Mouse (Mus musculus) spleen, adult 2 months (tissue): ENCODE measurements around the gene Pcgf2. TPM values are rescaled to one million over a fixed set of nuclear protein-coding genes. Genes with fewer than 3 reads are reported as not detected.

Experiments used
- DNase-seq, 2 experiments: peaks; one replicate each; pipeline versions ENCODE4 v3.0.0 to v3.0.0-alpha.2; 2012 to 2021; ENCODE audit warnings: low spot score in 2 of 2, low read depth in 1 of 2
- H3K27ac ChIP-seq: fragments of 200-500 bp; 2 replicates; pipeline ENCODE4 v1.5.1; 2012; ENCODE audit warnings: low read length, inconsistent platforms; ENCODE audit not compliant: insufficient read depth
- H3K27me3 ChIP-seq: fragments of 200-500 bp; 2 replicates; pipeline ENCODE4 v1.6.1; 2012; ENCODE audit warnings: mild to moderate bottlenecking, moderate library complexity, low read length, inconsistent platforms; ENCODE audit not compliant: control insufficient read depth, insufficient read depth
- H3K36me3 ChIP-seq: fragments of 200-500 bp; 2 replicates; pipeline ENCODE4 v1.6.1; 2012; ENCODE audit warnings: mild to moderate bottlenecking, low read length, inconsistent platforms; ENCODE audit not compliant: control insufficient read depth, insufficient read depth
- H3K4me1 ChIP-seq: fragments of 200-500 bp; 2 replicates; pipeline ENCODE4 v1.6.1; 2011; ENCODE audit warnings: inconsistent platforms; ENCODE audit not compliant: control insufficient read depth, insufficient read depth, insufficient read length
- H3K4me3 ChIP-seq: fragments of 200-500 bp; 2 replicates; pipeline ENCODE4 v1.5.1; 2011; ENCODE audit warnings: mild to moderate bottlenecking, inconsistent platforms; ENCODE audit not compliant: insufficient read depth, insufficient read length; ENCODE audit errors: extremely low read depth
- CTCF ChIP-seq: fragments of 200-500 bp; IDR thresholded peaks from 2 replicates; pipeline ENCODE4 v1.5.1; 2011; ENCODE audit warnings: mild to moderate bottlenecking, inconsistent platforms; ENCODE audit not compliant: insufficient read depth, insufficient read length, insufficient replicate concordance; ENCODE audit errors: extremely low read depth
- POLR2A ChIP-seq: fragments of 200-500 bp; IDR thresholded peaks from 2 replicates; pipeline ENCODE4 v1.6.1; 2011; ENCODE audit warnings: low read depth, low read length, inconsistent platforms
- WGBS: fragments of 180-500 bp; shearing (Covaris S2); methylation state at CpG from one replicate; pipeline ENCODE4 v1.1.7; 2018; 5-methylcytosine and 5-hydroxymethylcytosine counted together
- polyA plus RNA-seq: library from polyadenylated mRNA; depleted of rRNA; stranded (reverse); fragments of >200 nt; gene quantifications from 2 replicates; pipeline ENCODE4 v1.2.3, GENCODE M21; 2012

Gene Pcgf2
- polyA plus RNA-seq, 1 experiment = 10.0 TPM

DNA sequence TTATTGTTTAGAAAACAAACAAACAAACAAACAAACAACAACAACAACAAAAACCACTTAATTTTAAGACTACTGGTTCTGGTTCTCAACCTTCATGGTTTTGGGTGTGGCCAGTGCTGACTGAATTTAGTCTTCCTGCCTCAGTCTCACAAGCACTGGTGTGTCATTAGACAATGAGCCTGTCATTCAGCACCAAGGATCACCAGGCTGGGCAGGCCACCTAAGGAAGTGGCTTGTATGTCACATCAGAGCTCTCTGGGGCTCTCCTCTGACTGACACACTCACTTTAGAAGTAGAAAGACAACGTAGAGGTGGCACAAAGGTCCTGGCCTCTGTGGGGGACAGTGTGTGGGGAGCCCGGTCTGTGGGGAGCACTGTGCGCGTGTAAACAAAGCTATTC is 18.7 kb upstream of the Pcgf2 start:
- TF ChIP-seq POLR2A (no peak), CTCF (no peak)
- Histone ChIP-seq H3K4me1 (peaks cover 11% of the 10 kb centered on the region; the same call in 1 of the 2 replicates), H3K36me3 (peaks cover 39% of the 10 kb centered on the region), H3K27ac (no peak overlapping the region), H3K4me3 (no peak overlapping the region), H3K27me3 (no peaks in the 10 kb centered on the region)
- no peak for DNase-seq
- 47% methylated on average over 4 of the region's 4 CpGs for WGBS

DNA sequence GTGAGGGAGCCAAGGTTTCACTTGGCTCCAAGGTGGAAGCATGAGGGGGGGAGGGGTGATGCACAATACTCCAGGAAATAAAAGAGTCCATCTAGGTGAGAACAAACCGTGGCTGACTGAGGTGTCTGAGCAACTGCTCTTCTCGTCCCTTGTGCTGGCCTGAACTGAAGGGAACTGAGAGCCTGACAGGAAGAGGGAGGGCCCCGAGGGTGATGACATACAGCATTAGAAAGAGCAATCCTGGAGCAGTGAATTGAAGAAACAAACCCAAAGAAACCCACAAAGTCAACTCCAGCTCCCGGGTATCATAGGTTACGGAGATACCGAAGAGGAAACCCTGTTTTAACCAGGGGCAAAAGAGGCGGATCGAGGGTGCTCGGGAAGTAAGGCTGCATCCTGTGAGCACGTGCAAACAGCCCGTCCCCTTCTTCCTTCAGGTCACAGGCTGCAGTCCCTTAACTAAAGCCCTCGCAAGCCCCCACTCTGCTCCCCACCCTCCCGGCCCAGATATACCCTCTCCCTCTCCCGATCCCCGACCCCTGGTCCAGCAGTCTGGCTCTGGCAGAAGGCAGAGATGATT is 18.1 kb upstream of the Pcgf2 start:
- Histone ChIP-seq H3K27ac (peak overlapping the region; percentile 56), H3K4me1 (peaks cover 11% of the 10 kb centered on the region; the same call in 1 of the 2 replicates), H3K4me3 (no peak overlapping the region), H3K27me3 (no peaks in the 10 kb centered on the region), H3K36me3 (peaks cover 40% of the 10 kb centered on the region)
- no peak for TF ChIP-seq CTCF
- TF ChIP-seq POLR2A = no peak
- 17% methylated on average over 15 of the region's 15 CpGs for WGBS
- peak in 1 of 2 experiments; percentile 55 for DNase-seq

- H3K4me3 ChIP-seq = no peak overlapping the region
- H3K4me1 ChIP-seq = peaks cover 11% of the 10 kb centered on the region; the same call in 1 of the 2 replicates
- DNase-seq = no peak
- no peak for TF ChIP-seq POLR2A
- no peak for TF ChIP-seq CTCF
- WGBS = 79% methylated on average over 26 of the region's 26 CpGs
- peak overlapping the region; percentile 56 for H3K27ac ChIP-seq
- H3K36me3 ChIP-seq = peaks cover 36% of the 10 kb centered on the region
- no peaks in the 10 kb centered on the region for H3K27me3 ChIP-seq
These were observed 17.3 kb upstream of the Pcgf2 start for GRCm38 (mm10) chr11:97717369-97718280.

- Histone ChIP-seq H3K4me3 (no peak overlapping the region), H3K4me1 (peaks cover 11% of the 10 kb centered on the region; the same call in 1 of the 2 replicates), H3K36me3 (peaks cover 33% of the 10 kb centered on the region), H3K27me3 (no peaks in the 10 kb centered on the region), H3K27ac (no peak overlapping the region)
- TF ChIP-seq POLR2A (no peak), CTCF (no peak)
- DNase-seq = no peak
- WGBS = 93% methylated on average over 8 of the region's 8 CpGs
These were observed 15.7 kb upstream of the Pcgf2 start for GRCm38 (mm10) chr11:97716021-97716420.

DNA sequence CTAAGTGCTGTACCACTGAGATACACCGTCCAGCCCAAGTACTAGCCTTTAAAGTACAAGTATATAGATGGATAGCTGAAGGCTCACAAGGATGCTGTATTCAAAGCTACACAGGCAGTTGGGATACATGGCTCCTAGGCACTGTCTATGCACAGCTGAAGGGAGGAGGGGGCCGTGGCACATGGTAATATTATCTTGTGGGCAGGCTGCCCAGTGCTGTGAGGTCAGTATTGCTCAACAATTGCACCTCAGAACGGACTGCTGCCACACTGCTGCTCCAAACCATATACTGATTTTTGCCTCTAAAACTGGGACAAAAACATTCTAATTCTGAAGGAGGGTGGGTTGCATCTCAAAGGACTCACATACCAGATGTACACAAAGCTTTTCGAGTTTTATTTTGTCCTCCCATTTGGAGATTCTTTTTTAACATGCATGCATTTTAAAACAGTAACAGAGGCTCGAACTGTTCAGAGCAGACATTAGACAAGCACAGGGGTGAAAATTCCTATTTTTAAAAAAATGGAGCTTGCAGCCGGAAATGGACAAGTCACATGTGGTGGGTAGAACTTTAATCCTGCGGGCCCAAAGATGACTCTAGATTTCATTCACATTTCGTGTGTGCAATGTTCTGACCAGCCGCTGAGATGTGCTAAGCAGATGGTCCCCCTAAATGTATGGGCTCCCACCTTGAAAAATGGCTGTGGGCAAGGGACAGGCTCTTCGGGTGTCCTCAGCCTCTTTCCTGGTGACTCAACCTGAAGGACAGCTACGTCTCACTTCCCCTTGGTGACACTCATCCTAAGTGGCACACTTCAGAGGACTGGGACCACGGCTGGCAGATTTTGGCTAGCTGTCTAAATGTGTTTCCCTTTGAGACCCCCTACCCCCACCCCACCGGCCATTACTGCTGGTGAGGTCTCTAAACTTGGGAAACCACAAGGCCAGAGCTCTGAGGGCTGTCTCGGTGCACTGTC is 14.8 kb upstream of the Pcgf2 start:
- Histone ChIP-seq H3K27me3 (no peaks in the 10 kb centered on the region), H3K27ac (no peak overlapping the region), H3K4me3 (no peak overlapping the region), H3K36me3 (peaks cover 27% of the 10 kb centered on the region), H3K4me1 (peaks cover 11% of the 10 kb centered on the region; the same call in 1 of the 2 replicates)
- DNase-seq = no peak
- TF ChIP-seq CTCF = no peak
- TF ChIP-seq POLR2A = no peak
- WGBS = 85% methylated on average over 14 of the region's 14 CpGs

DNA sequence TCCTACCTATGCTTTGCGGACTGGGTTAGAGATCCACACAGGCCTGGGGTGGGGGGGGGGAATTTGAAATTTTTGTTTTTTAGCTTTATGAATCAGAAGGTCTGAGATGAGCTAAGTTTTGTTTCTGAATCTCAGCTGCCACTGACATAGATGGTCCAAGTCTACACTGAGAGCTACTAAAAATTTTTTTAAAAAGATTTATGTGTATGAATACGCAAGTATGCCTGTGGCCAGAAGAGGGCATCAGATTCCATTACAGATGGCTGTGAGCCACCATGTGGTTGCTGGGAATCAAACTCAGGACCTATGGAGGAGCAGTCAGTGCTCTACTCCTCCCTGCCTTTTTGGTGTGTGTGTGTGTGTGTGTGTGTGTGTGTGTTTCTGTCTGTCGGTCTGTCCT is 14.1 kb upstream of the Pcgf2 start:
- over 99% methylated on average over 3 of the region's 3 CpGs for WGBS
- TF ChIP-seq CTCF (no peak), POLR2A (no peak)
- Histone ChIP-seq H3K27me3 (no peaks in the 10 kb centered on the region), H3K4me1 (peaks cover 11% of the 10 kb centered on the region; the same call in 1 of the 2 replicates), H3K27ac (no peak overlapping the region), H3K36me3 (peaks cover 24% of the 10 kb centered on the region), H3K4me3 (no peak overlapping the region)
- no peak for DNase-seq
